Mouse (Mus musculus): Measurements from ENCODE around the gene Gm21083. TPM values are rescaled to one million over a fixed set of nuclear protein-coding genes. Genes with fewer than 3 reads are reported as not detected.
A peak's percentile ranks its signal among the peaks of the same experiment; 100 is the strongest.
"Not testable (repeated sequence)": the region's sequence is repeated elsewhere in the genome, so short reads cannot be mapped to it uniquely, and the experiment has no call there.

Gene Gm21083
- total RNA-seq (2021) = not detected
- long read RNA-seq, experiment 1 = 0 reads
- long read RNA-seq, experiment 2 = 0 reads

DNA sequence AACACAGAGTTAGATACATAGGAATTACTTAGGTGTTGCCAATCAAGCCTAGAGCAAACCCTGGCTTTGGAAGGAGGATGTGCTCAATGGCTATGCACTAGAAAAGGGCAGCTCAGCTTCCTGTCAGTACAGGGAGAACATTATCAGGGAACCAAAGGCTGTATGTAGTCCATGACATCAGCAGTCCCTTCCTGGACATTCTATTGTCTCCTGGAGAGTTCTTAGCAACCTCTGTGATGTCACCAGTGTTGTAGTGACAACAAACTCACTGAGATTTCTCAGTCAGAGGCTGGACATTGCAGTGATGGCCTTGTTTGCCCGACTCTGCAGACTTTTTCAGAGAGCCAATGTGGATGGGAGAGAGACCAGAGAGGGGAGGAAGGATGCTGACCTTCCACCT, at the start of gene Gm21083:
TSS of gene Gm21083 (plus strand) at position 301 of the 400 bp plus-strand sequence.
- DNase-seq (ENCODE audit: low spot score in 2 of 2) = not testable (repeated sequence)

DNA sequence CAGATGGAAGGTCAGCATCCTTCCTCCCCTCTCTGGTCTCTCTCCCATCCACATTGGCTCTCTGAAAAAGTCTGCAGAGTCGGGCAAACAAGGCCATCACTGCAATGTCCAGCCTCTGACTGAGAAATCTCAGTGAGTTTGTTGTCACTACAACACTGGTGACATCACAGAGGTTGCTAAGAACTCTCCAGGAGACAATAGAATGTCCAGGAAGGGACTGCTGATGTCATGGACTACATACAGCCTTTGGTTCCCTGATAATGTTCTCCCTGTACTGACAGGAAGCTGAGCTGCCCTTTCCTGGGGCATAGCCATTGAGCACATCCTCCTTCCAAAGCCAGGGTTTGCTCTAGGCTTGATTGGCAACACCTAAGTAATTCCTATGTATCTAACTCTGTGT, 48.0 kb upstream of the Gm21083 start, which contains the start of gene Gm21190:
TSS of gene Gm21190 (minus strand) at position 101 of the 400 bp plus-strand sequence.
- DNase-seq (ENCODE audit: low spot score in 2 of 2) = not testable (repeated sequence)

DNA sequence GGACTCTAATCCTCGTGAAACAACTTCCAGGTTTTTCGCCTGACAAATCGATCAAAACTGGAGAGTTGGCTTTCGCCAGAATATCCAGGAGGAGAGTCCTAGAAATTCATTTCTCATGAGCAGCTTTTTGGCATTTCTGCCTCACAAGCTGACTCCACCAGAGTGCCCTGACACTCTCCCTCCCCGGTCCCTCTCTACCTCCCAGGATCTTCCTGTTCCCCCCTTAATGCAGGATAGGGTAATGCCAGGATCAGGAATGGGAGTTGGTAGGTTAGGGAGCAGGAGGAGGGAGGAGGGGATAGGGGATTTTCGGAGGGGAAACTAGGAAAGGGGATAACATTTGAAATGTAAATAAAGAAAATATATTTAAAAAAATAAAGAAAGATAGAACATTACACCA, 28.5 kb upstream of the Gm21083 start:
- DNase-seq (ENCODE audit: low spot score in 2 of 2) = not testable (repeated sequence)

DNA sequence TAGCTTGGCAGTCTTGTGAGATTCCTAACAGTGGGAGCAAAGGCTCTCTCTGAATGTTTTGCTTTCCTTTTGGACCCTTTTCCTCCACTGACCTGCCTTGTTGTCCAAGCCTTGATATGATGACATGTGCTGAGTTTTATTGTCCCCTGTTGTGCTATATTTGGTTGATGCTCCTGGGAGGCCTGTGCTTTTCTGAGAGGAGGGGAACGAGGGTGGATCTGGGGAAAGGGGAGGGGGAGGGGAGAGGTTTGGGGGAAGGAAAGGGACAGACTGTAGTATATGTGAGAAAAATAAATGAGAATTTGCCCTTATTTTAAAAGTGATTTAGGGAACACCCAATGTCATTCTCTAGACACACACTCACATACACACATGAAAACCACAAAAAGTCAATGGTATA, 28.0 kb upstream of the Gm21083 start:
- DNase-seq (ENCODE audit: low spot score in 2 of 2) = not testable (repeated sequence)

DNA sequence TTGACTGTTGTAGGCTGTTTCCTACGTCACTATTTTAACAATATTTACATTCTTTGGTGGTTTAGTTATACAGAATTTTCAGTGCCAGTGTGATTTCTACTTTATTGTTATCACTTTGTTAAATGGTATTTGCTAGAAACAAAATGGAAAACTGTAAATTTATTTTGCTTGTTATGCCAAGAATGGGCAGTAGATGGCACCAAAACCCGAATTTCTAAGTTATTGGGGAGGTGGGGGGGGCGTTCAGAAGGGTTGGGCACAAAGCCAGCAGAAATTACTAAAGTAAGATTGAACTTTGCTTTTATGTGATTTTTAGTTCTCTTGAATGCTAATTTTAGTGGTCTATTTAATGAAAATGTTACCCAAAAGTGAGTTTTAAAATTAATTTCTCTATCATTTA, 27.5 kb upstream of the Gm21083 start:
- DNase-seq (ENCODE audit: low spot score in 2 of 2) = peak in 1 of 2 experiments; percentile 20

DNA sequence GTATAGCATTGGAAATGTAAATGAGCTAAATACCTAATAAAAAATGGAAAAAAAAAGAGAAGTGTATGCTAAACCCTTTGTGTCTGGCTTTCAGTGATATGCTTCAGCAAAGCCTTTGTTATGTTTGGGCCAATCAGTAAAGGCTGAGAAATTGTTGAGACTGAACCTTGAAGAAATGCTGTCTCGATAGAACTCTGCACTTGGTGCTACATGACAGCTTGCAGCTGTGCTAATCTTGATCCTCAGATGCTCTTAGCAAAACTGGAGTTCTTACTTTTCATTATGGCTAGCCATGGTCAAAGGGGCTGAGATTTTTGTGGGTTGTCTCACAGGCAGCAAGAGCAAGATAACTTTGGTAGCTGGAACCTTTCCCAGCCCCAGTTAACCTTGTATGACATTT, 18.5 kb upstream of the Gm21083 start:
- DNase-seq (ENCODE audit: low spot score in 2 of 2) = not testable (repeated sequence)

DNA sequence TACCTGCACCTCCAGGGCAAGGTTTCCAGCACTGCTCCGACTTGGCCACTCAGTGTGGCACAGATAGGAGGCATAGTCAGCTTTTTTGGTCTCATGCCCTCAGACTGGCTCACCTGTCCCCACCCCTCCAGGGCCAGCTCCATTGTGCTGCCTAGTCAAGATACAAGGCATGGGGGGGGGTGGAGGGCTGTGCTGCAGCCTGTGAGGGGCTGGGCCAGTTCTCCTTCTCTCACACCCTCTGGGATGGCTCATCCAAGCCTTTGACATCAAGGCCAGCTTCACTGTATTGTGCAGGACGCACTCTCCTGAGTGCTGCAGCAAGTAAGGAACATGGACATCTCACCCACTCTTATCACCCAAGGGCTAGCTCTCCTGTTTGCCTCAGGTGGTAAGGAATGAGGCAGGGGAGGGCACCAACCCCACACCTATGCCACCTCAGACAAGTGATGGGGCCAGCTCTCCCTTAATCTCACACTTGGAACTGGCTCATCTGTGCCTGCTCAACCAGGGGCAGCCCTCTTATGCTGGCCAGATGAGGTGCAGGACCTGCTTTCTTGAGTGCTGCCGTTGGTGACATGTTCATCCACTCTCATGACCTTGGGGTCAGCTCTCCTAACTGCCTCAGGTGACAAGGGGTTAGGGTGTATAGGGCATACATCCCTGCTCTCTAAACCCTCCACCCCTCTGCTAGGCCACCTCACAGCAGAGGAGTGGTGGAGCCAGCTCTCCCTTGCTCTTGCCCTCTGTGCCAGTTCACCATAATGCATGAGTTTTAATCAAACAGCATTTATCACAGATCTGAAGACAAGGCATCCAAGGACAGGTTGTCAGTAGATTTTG, 15.5 kb upstream of the Gm21083 start:
- DNase-seq (ENCODE audit: low spot score in 2 of 2) = not testable (repeated sequence)

DNA sequence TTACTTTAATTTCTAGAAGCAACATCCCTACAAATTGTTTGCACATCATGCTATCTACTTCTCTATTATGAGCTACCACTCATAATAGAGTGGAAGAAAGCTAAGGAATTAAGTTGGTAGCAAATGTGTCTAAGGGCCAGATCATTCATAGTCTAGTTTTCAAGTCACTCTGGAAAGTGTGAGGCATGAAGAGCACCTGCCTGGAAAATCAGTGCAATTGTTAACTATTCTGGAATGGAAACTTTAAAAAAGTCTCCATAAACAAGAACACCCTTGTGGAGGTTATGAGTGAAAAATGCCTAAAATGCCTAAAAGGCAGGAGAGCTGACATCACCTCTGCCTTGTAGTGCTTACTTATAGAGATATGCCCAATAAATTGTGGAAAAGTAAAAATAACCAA, 3.4 kb upstream of the Gm21083 start:
- not testable (repeated sequence) for DNase-seq (ENCODE audit: low spot score in 2 of 2)

DNA sequence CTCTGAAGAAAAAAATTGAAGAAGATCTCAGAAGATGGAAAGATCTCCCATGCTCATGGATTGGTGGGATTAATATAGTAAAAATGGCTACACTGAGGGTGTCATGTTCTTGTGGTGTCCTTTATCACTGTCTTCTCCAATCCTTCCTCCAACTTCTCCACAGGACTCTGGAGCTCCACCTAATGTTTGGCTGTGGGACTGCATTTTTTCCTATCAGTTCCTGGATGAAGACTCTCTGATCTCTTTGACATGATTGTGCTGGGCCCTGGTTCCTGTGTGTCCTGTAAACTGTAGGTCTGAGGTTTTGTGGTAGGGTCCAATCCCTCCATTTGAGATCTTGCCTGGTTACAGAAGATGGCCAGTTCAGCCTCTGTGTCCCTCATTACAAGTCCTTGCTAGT, 9.2 kb downstream of the Gm21083 start:
- not testable (repeated sequence) for DNase-seq (ENCODE audit: low spot score in 2 of 2)

DNA sequence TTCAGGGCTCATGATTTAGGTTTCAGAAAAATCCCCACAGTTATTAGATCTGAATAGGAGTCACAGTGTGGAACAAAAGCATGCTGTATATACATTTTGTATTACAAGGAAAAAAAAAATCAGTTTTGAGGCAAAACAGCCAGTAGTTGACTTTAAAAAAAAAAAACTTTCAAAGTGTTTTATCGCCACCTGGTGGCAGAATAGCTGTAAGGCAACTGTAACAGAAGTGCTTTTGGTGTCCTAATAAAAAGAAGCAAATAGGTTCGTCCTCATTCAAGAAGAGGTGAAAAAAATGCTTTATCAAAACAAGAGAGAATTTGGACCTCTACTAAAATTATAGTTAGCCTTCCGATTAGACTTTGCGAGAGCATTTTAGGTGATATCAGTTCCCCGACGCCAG, 11.2 kb downstream of the Gm21083 start:
- not testable (repeated sequence) for DNase-seq (ENCODE audit: low spot score in 2 of 2)

DNA sequence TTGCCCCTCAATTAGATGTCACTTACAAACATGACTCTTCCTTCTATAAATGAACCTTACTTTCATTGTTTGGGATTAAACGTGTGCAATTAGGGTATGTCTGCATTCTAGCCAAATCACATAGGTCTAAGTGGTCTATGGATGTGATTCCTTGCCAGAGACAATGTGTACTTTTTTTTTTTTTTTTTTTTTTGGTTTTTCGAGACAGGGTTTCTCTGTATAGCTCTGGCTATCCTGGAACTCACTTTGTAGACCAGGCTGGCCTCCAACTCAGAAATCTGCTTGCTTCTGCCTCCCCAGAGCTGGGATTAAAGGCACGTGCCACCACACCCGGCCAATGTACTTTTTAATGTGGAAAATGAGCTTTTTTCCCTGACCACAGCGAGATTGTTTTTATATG, 13.5 kb downstream of the Gm21083 start:
- DNase-seq (ENCODE audit: low spot score in 2 of 2) = not testable (repeated sequence)

DNA sequence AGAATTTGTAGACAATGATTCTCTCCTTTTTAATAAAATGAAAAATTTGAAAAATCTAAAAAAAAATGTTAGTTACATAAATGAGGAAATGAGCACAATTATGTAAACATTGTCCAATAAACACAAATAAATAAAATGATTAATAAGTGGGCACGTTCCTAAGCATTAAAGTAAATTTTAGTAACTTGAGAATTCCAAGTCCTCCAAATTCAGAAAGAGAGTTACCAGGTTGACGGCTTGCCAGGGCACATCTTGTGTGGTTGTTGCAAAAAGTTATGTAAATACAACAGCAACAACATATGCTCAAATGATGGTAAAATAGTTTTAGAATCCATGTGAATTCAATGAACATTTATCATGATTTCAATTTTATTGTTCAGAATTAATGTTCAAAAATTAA, 14.4 kb downstream of the Gm21083 start:
- not testable (repeated sequence) for DNase-seq (ENCODE audit: low spot score in 2 of 2)

DNA sequence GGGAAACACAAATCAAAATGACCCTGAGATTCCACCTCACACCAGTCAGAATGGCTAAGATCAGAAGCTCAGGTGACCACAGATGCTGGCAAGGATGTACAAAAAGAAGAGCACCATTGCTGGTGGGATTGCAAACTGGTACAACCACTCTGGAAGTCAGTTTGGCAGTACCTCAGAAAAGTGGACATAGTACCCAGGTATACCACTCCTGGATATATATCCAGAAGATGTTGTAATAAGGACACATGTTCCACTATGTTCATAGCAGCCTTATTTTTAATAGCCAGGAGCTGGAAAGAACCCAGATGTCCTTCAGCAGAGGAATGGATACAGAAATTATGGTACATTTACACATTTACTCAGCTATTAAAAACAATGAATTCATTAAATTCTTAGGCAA, 21.7 kb downstream of the Gm21083 start:
- DNase-seq (ENCODE audit: low spot score in 2 of 2) = not testable (repeated sequence)

DNA sequence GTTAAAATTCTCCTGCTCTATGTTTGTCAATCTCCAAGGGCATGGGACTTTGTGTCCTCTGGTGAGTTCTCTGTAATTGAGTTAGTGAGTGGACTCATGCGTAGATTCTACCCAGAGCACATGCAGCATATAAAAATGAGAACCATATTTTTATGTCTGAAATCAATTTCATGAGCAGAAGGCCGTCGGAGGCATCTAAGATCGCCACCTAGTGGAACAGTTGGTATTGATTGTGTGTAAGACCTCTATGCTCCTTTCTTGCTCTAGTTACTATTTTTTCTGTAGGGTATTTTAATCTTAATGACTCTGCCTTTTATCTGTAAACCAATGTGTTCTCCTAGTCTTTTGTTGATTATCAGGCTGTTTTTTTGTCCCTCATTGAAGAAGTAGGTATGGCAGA, 23.2 kb downstream of the Gm21083 start:
- not testable (repeated sequence) for DNase-seq (ENCODE audit: low spot score in 2 of 2)

DNA sequence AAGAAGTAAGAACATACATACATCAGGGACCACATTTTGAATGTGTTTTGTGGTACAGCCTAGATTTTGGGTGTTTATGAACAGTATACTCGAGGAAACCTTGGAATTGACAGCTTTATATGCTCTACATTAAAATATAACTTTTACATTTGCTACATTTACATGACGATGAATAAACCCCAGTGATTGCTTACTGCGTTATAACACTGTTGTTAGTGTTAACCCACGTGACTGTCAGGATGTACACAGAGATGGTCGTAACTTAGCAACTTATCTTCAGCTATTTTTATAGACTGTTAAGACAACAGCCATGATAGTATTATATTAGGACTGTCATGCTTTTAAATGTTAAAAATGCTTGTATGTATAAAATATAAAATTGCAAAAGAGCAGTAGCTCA, 24.3 kb downstream of the Gm21083 start:
- DNase-seq (ENCODE audit: low spot score in 2 of 2) = not testable (repeated sequence)

DNA sequence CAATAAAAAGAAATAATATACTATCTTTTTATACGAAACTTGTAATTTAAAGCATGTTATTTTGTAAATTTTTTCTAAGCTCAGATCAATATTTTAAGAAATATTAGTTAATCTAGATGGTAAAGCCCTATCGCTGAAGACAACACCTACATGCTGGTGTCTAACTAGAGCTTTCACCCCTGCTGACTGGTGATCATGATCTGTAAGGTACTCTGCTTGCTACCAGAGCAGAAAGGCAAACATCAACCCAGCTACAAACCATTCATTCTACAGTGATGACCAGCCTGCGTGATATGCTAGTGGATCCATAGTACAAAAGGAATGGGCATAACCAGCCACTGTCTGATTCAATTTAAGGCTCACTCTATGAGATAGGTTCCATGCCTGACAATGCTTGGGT, 24.8 kb downstream of the Gm21083 start:
- DNase-seq (ENCODE audit: low spot score in 2 of 2) = not testable (repeated sequence)

DNA sequence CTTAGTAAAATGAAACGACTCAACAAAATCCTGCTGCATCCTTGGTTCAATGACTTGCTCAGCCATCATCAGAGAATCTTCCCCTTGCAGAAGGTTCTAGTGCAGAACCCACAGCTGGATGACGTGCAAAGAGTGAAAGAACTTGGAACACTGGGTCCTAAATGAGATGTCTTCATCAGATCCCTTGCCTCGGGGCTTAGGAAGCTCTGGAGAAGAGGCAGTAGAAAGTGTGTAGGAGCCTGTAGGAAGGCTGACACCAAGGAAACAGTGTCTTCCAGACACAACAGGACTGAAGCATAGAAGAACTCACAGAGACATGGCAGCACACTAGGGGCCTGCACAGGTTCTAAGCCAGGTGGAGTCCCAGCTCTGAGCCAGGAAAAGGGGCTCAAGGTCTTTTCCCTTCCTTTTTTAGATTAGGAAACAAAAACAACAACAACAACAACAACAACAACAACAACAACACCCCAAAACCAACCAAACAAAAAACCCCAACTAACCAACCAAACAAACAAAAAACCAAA, 25.4 kb downstream of the Gm21083 start:
- DNase-seq (ENCODE audit: low spot score in 2 of 2) = not testable (repeated sequence)

DNA sequence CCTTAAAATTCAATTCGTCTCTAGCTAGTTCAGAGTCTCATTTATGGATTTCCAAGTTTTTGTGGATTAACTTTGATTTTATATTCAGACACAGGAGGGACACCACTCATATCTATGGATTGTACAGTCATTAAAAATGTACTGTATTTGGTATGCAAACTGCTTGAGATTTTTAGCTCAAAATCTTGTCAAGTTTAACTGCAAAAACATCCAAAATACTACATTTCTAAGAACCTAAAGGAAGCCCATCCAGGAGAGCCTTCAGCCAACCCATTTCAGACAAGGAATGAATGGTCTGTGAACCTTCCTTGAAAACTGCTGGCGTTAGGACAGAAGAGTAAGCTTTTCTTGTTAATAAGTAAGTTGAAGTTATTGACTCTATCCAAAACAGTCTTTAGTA, 25.9 kb downstream of the Gm21083 start:
- not testable (repeated sequence) for DNase-seq (ENCODE audit: low spot score in 2 of 2)

DNA sequence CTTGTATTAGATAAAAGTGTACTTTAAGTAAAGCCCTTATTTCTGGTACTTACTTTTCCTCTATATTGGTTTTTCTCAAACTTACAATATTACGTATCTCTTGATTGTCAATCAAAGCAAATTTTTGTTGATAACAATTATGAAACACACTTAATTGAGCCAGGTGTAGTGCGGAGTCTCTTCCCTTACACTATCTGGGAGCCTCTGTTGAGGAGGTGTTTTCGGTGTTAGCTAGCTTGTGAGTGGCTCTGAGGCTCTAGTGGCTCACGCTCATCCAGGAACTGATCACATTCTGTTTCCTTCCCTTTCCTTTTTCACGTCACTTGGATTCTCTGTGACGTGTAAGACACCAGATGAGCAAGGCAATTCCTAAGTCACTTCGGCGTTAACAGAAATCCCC, 26.5 kb downstream of the Gm21083 start:
- DNase-seq (ENCODE audit: low spot score in 2 of 2) = not testable (repeated sequence)

DNA sequence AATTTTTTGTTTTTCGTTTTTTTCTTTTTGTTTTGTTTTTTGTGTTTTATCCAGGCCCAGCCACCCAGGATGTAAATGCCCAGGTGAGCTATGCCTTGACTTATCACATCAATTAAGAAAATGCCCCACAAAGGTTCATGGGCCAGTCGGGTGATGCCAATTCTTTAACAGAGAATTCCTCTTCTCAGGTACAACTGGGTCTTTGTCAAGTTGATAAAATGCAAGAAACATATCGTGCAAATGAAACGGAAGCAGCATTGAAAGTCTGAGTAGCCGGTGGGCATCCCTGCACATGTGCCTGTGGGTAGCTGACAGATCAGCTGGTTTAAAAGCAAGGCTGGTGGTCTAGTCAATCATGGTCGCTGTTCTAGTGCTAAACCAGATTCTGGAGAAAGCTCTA, 29.5 kb downstream of the Gm21083 start:
- DNase-seq (ENCODE audit: low spot score in 2 of 2) = peak in 1 of 2 experiments; percentile 8

DNA sequence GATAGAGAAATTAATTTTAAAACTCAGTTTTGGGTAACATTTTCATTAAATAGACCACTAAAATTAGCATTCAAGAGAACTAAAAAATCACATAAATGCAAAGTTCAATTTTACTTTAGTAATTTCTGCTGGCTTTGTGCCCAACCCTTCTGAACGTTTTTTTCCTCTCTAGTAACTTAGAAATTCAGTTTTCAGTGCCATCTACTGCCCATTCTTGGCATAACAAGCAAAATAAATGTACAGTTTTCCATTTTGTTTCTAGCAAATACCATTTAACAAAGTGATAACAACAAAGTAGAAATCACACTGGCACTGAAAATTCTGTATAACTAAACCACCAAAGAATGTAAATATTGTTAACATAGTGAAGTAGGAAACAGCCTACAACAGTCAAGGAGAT, 33.6 kb downstream of the Gm21083 start:
- not testable (repeated sequence) for DNase-seq (ENCODE audit: low spot score in 2 of 2)

DNA sequence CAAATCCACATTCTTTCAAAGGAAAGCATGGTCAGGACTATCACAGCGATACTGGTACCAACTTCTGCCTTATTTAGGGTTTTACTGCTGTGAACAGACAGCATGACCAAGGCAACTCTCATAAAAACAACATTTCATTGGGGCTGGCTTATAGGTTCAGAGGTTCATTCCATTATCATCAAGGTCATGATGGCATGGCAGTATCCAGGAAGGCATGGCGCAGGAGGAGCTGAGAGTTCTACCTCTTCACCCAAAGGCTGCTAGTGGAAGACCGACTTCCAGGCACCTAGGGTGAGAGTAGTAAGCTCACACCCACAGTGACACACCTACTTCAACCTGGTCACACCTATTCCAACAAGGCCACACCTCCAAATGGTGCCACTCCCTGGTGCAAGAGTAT, 39.1 kb downstream of the Gm21083 start:
- not testable (repeated sequence) for DNase-seq (ENCODE audit: low spot score in 2 of 2)
